Mouse (Mus musculus): ENCODE data around the gene Scpep1.

The Scpep1 gene

GRCm38 (mm10) chr11:88973776-88974701, 18.8 kb upstream of the Scpep1 start:
- DNase-seq (ENCODE audit: low spot score): peak; percentile 82

DNA sequence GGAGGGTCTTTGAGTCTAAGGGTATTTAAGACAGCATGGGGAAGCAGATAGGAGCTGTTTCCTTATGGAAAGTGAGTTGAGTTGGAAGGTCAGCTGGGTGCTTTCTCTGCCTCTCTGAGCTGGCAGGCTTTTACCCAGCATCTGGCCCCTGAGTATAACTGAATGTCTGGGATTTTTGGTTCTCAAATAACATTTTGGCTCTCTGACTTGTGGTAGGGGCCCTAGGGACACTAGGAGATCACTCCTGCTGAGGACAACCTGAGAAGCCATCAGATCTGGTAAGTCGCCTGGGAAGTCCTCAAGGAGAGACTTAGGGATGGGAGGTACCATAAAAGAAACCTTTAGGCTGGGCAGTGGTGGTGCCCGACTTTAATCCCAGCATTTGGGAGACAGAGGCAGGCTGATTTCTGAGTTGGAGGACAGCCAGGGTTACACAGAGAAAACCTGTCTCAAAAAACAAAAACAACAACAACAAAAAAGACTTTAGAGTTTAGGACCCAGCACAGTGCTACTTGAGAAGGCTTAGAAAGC, 15.0 kb upstream of the Scpep1 start, which contains the start of gene Coil:
Gene Coil, plus strand, starts transcription at position 51 of the 531 bp plus-strand sequence.
- DNase-seq (ENCODE audit: low spot score): no peak

GRCm38 (mm10) chr11:88966881-88967361, 11.7 kb upstream of the Scpep1 start, which contains the start of gene Elobl:
Gene Elobl (minus strand): TSS chr11:88966931.
- DNase-seq (ENCODE audit: low spot score): no peak

DNA sequence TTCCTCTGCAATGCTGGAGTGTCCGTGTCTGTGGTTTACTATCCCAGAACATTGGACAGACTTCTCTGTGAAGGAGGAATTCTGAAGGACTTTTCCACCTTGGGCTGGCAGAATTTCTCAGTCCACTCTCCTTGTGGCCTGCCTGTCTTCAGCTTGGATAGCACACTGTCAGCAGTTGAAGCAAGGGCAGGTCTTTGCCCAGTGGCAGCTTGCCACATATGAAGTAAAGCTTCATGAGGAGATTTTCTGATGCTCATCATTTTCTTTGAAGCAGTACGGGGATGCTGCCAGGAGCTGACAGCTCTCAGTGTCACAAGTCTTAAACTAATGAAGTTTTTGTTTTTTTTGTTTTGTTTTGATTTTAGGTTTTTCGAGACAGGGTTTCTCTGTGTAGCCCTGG, 3.6 kb upstream of the Scpep1 start:
- no peak for DNase-seq (ENCODE audit: low spot score)

DNA sequence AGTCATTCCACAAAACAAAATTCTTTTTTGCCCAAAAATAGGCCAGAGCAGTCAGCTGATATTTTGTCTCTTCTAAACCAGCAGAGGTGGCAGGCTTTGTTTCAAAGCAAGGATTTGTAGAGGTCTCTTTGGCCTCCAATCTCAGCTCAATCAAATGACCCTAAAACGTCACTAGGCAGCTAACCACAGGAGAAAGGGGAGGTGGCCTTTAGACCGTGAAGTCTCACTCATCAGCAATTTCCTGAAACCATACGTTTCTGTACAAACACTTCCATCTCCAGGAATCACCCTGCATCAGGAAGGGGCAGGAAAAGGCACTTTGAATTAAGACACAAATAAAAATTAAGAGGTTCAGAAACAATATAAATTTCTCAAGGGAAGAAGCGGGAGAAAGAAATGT, 462 bp downstream of the Scpep1 start:
- DNase-seq (ENCODE audit: low spot score): peak; percentile 38

- peak; percentile 59 for DNase-seq (ENCODE audit: low spot score)
Measured at GRCm38 (mm10) chr11:88953582-88953981, 1.7 kb downstream of the Scpep1 start.

DNA sequence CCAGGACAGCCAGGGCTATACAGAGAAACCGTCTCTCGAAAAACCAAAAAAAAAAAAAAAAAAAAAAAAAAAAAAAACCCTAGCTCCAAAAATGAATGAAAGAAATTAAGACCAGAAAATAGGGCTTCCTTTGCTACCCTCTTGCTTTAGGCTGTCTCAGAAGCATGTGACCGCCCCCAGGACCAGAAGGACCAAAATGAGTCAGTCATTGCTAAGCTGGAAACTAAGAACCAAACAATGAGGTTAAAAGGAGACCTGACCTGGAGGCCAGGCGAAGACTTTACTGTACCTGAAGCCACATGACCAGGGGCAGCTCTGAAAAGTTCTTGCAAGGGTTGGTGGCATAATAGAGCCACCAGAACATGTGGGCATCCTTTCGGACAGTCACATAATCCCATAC, 3.1 kb downstream of the Scpep1 start:
- no peak for DNase-seq (ENCODE audit: low spot score)

DNA sequence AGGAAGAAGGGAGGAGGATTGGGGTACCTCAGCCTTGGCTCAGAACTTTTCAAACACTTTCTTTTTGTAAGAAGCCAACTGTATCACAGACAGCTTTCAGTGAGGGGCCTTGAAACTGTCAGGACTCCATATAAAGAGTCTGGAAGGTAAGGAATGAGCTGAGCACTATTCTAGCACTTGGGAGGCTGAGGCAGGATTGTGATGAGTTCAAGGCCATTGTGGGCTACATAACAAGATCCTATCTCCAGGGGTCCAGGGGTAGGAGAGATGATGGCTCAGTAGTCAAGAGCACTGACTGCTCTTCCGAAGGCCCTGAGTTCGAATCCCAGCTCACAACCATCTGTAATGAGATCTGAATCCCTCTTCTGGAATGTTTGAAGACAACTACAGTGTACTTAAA, 3.7 kb downstream of the Scpep1 start:
- no peak for DNase-seq (ENCODE audit: low spot score)

GRCm38 (mm10) chr11:88950640-88951250, 4.5 kb downstream of the Scpep1 start:
- no peak for DNase-seq (ENCODE audit: low spot score)

- DNase-seq (ENCODE audit: low spot score): no peak
Measured at GRCm38 (mm10) chr11:88949802-88950639, 5.2 kb downstream of the Scpep1 start.

DNA sequence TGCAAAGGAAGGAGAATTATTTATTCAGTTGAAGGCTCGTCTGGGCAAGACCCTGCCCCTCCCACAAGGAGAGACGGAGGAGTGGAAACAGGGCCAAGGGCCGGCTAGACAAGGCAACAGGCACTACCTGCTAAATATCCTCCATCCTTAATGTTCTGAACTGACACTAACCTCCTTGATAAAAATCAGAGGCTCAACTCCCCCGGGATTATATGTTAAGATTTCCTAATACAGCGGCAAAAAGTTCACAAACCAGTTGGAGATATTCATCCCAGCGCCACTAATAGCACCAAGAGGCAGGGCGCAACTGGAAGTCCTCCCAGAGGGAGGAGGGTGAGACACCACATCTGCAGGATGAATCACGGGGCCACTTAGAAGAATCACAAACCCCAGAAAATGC, 6.4 kb downstream of the Scpep1 start:
- no peak for DNase-seq (ENCODE audit: low spot score)

GRCm38 (mm10) chr11:88945971-88946585, 9.2 kb downstream of the Scpep1 start:
- no peak for DNase-seq (ENCODE audit: low spot score)

DNA sequence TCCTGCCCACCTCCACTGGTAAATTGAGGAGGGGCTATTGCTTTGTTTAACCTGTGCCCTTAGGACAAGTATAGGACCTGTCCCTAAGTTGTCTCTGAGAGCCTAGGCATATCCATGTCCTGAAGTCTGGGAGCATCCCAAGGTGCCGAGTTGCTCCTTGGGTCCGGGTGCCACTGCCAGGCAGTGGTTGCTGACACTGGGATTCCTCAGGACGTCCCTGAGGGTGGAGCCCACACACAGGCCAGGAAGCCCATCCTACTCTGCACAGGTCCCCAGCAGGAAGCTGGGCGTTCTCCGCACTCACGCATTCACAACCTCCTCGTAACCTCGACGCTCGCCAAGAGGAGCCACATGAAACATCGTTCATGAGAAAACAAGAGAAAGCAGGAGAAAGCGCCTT, 13.8 kb downstream of the Scpep1 start:
- no peak for DNase-seq (ENCODE audit: low spot score)

GRCm38 (mm10) chr11:88939634-88940033, 15.6 kb downstream of the Scpep1 start:
- no peak for DNase-seq (ENCODE audit: low spot score)

GRCm38 (mm10) chr11:88938770-88939169, 16.5 kb downstream of the Scpep1 start:
- DNase-seq (ENCODE audit: low spot score): no peak

GRCm38 (mm10) chr11:88937886-88938285, 17.4 kb downstream of the Scpep1 start:
- no peak for DNase-seq (ENCODE audit: low spot score)

GRCm38 (mm10) chr11:88934089-88935000, 20.9 kb downstream of the Scpep1 start:
- no peak for DNase-seq (ENCODE audit: low spot score)

DNA sequence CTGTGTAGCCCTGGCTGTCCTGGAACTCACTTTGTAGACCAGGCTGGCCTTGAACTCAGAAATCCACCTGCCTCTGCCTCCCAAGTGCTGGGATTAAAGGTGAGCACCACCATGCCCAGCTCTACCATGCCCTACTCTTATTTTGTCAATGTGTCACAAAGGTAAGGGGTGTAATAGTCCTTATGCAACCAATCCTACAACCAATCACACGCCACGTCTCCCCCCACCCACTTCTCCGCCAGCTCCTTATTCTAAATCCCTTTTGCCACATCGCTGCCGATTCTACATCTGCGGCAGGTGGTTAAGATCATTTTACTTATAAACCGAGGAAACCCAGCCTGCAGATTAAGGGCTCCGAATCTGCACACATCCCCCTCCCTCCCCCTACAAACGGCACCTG, 22.2 kb downstream of the Scpep1 start:
- no peak for DNase-seq (ENCODE audit: low spot score)

DNA sequence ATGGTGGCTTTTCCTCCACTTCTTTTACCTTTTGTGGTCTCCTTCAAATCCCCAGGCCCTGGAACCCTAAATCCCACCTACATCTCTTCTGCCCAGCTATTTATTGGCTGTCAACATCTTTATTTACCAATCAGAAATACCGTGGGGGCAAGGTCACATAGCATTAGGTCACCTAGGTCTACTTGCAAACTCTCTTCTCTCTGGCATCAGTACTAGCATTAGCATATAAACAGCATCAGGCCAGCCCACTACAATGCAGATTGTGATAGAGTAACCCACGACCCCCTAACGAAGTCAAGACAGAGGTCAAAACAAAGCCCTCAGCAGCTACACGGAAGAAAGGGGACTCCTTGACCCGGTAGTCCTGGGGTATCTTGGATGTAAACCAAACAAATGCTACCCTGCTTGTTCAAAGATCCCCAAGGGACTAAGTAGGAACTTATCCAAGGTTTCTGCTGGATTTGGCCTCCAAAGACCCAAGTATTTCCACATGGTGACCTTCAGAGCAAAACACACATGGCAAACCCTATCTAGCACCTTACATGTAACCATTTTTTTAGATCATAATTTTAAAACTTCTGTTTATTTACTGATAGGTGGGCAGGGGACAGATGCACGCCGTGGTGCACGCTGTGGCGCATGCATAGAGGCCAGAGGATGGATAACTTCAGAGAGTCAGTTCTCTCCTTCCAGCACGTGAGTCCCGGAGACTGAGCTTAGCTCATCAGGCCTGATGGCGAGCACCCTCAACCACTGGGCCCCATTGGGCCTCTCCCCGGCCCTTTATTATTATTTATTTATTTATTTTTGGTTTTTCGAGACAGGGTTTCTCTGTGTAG, 23.4 kb downstream of the Scpep1 start:
- DNase-seq (ENCODE audit: low spot score): no peak
